Mouse (Mus musculus) right cerebral cortex, postnatal 25 days (tissue): ENCODE results near the gene Brpf3.
"Not testable (repeated sequence)": the region's sequence is repeated elsewhere in the genome, so short reads cannot be mapped to it uniquely, and the experiment has no call there.

Experiments used
- DNase-seq: peaks from one replicate; pipeline ENCODE4 v3.0.0; 2022

The Brpf3 gene

DNA sequence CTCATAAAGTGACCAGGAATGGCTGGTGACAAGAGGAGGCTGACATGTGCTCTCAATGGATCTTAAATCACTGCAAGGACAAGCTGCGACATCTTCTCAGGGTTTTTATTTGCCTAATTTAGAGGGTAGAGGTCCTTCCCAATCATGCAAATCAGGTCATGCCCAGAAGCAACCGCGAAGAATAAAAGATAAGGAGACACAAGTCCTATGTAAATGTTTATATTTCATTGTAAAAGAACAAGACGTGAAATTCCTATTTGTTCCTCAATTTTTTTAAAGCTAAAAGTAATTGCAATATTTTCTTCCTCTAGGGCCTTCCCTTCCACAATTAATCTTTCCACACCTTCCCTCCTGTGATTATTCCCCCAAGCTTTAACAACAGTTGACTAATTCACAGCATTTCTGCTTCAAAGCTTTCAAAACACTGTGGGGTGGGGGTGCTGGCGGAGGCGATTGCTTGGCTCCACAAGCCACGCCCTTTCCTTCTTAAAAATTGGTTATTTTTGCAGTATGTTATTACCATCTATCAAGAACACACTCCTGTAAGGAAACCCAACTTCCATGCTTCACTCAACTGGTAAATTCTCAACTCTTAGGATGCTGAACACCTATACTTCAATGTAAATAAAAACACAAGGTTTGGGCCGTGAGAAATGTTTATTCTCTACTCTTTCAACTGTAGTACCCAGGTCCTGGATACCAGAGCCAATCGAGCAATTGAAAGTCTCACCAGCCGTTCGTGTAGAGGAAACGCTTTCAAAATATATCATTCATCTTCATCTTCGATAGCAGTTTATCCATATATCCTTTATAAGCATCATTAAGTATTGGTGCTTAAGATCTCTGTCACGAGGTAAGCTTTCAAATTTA is 1.4 kb upstream of the Brpf3 start:
- DNase-seq, result no peak

DNA sequence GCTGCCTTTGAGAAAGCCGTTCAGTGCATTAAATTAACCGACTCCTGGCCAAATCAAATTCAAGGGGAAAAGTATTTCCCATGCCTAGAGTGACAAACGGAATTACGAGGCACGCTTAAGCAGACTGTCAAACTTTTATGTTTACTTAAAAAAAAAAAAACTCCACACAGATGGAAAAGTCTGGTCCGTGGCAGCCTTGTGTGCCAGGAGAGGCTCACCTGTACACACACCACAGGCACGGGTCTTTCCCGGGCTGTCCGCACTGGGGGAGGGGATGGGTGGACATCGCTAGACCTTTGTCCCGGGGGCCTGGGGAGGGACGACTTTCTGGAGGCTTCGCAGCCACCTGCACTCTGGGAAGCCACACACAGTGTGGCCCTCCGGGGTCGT is 614 bp upstream of the Brpf3 start:
- no peak for DNase-seq

DNA sequence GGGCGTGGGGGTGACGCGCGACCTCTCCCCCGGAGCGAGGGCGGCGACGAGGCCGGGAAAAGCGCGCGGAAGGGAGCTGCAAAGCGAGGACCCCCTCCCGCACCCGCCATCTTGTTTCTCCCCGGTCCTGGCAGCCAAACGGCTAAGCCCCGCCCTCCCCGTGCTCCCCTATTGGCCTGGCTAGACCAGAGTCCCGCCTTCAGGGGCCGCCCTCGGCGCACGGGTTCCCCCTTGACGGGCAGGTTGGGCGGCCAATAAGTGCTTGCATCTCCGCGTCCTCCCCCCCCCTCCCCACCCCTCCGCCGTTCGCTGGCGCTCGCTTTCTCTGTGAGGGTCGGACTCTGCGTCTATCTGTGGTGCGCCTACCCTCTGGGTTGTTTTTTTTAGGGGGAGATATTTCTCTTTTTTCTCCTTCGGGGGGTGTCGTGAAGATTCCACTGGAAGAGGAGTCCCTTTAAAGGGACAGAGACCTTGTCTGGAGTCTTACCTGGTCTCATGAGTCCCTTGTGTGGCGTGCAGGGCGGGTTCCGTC is 650 bp downstream of the Brpf3 start:
- DNase-seq, result peak; percentile 97

DNA sequence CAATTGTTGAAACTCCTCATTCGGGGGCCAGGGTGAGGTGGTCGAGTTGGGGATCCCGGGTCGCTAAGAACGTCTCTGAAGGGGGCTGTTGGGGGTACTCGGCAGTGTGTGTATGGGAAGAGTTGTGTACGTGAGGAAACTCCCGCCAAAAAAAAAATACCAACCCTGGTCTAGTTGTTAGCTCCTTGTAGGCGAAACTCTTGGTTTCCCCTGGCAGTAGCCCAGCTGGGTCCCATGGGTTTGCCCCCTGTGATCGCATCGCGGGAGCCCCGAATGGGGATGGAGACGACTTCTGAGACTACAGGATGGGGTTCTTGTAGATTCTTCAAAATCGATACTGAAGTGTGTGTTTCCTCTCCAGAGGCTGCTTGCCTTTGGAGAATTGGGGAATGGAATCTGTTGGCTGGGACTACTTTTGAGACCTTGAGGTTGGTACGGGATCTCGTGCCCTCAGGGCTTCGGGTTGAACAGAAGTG is 1.2 kb downstream of the Brpf3 start:
- no peak for DNase-seq

DNA sequence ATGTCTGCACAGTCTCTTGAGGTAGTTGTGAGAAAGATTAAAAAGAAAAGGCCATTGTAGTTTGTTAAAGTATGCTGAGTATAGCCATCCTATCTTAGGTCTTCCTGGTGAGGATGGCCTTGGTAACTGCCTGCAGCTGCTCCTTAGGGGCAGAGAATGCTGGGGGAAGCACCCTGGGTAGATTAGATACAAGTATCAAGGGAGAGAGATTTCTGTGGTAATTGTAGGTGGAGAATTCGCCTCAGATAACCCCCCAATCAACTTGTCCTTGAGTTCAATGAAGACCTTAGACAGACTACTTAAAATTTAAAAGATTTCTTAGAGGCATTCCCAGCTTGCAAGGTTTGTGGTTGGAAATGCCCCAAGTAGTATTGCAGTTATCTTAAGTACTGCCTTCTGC is 2.4 kb downstream of the Brpf3 start:
- DNase-seq, result no peak

DNA sequence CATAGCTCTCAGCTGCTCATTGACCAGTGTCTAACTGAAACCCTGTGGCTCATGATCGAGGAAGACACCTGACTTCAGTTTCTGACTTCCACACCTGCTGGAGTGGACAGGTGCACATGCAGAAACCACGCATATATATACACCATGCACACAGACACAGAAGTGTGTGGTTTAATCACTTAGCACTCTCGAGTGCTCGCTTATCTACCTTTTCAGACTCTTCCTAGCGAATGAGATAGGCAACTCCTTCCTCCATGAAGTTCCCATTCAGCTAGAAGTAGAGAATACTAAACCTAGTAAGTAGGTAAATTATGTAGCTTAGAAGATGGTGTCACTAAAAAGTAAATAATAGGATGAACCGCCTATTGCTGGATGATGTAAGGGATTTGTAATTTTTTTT is 4.1 kb downstream of the Brpf3 start:
- DNase-seq, result no peak

DNA sequence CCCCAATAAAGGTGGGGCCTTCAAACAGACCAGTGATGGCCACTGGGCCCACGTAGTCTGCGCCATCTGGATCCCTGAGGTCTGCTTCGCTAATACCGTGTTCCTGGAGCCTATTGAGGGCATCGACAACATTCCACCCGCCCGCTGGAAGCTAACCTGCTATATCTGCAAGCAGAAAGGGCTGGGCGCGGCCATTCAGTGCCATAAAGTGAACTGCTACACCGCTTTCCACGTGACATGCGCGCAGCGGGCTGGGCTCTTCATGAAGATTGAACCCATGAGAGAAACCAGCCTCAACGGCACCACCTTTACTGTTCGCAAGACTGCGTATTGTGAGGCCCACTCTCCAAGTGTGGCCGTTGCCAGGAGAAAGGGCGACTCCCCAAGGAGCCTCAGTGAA is 5.9 kb downstream of the Brpf3 start:
- no peak for DNase-seq

DNA sequence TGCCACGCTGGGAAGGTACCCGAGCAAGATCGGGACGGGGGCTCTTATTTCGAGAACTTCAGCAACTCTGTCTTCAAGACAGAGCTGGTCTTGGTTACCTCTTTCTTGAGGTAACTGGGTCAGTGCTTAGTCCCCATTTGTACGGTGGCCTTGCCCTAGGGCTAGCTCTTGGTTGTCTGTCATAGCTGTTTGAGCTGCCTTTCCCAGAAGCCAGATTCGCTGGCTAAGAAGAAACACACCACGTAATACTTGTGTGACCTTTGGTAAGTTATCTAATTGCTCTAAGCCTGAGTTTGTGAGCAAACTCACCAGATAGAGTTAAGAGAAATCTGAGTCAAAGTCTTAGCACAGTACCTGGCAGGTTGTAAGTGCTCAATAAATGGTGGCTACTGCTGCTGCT is 7.8 kb downstream of the Brpf3 start:
- no peak for DNase-seq

DNA sequence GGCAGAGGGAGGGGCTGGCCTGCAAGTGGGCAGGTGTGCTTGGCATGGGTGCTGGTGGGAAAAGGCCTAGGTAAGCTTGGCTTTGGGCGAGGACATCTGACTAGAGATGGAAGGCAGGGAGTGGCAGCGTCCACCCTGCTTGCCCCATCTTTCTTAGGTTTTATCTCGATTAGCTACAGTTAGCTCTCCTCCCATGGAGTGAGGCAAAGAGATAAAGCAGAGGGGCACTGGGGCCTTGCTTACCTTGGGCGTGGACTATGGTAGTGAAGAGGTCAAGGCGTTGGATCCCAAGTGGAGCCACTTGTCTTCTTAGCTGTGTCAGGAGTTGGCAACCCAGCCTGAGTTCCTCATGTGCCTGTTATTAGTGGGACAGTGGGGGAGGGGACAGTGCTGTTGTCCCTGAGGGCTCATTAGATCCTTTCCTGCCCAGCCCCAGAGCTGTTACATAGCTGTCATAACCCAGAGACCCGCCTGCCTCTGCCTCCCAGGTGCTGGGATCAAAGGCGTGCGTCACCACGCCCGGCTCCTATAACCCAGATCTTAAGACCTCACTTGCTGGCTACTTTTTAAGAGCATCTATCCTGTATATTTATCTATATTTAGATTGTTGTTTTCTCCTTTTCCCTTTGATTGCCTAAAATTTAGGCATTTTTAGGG is 8.4 kb downstream of the Brpf3 start:
- DNase-seq, result no peak

DNA sequence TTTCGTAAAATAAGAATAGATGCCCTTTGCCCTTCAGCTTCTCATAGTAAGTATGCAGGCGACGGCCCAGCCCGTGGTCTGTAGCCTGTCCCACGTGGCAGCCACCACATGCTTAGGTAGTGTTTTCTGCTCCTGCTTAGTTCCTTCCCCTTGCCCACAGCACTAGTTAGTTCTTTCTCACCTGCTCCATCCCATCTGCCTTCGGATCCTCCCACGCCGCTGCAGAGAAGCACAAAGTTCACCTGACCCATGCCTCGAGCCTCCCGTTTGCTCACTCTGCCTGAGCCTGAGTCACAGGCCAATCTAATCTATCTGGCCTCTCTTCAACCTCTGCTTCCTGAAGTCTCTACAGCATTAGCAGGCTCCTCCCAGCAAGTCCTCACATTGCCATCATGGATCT is 11.5 kb downstream of the Brpf3 start:
- DNase-seq, result no peak

DNA sequence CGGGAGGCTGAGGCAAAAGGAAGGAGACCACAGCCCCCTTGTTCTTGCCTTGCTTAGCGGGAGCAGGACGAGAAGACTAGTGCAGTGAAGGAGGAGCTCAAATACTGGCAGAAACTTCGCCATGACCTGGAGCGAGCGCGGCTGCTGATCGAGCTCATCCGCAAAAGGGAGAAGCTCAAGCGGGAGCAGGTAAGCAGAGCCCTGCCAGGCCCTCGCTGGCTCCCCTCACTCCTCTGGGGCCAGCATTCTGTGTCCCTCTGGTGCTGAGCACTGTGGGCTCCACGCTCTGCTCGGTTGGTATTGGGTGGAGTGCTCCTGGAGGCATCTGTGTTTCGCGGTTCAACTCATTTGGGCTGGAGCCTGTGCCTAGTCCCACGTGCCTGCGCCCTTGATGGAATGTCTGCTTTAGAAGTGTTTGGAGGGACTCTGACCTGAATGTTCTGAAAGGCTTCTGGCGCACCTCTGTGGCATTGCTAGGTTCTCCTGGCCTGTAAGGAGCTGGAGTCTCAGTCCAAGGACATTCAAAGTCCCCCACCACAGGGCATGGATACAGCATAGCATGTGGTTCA is 13.7 kb downstream of the Brpf3 start:
- DNase-seq, result no peak

DNA sequence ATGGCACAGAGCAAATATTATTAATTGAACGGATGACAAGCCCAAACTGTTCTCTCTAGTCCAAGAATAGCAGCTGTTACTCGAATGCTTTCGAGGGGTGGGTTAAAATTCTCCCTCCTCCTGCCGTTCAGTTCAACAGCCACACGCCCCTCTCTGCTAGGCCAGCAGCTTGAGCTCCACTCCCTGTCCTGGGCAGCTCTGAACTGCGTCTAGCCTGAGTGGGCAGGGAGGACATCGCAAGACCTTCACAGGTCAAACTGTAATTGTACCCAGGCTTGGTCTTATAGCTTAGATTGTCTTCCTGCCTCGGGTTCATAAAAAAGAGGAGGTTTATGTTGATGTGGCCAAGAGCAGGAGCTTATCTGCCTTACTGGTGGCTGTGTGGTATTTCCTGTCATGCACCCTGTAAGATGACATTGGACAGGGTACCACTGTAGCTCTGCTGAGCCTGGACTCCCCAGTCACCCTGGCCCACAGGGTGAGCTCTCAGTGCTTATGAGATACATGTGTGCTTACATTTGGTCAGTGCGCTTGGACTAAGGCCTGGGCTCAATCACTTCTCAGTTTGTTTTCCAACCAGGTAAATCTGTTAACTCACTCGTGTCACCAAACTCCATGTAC is 14.6 kb downstream of the Brpf3 start:
- DNase-seq, result no peak

DNA sequence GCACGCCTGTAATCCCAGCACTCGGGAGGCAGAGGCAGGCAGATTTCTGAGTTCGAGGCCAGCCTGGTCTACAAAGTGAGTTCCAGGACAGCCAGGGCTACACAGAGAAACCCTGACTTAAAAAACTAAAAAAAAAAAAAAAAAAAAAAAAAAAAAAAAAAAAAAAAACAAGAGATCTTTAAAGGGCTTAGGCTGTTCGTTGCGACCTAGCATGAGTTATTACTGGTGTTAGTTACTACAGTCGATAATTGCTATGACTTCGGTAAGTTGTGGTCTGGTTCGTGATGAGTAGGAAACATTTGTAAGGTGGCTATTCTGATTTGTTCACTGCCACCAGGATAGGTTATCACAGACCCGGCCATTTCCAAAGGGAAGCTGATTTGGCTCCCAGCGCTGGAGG is 15.4 kb downstream of the Brpf3 start:
- DNase-seq, result not testable (repeated sequence)

DNA sequence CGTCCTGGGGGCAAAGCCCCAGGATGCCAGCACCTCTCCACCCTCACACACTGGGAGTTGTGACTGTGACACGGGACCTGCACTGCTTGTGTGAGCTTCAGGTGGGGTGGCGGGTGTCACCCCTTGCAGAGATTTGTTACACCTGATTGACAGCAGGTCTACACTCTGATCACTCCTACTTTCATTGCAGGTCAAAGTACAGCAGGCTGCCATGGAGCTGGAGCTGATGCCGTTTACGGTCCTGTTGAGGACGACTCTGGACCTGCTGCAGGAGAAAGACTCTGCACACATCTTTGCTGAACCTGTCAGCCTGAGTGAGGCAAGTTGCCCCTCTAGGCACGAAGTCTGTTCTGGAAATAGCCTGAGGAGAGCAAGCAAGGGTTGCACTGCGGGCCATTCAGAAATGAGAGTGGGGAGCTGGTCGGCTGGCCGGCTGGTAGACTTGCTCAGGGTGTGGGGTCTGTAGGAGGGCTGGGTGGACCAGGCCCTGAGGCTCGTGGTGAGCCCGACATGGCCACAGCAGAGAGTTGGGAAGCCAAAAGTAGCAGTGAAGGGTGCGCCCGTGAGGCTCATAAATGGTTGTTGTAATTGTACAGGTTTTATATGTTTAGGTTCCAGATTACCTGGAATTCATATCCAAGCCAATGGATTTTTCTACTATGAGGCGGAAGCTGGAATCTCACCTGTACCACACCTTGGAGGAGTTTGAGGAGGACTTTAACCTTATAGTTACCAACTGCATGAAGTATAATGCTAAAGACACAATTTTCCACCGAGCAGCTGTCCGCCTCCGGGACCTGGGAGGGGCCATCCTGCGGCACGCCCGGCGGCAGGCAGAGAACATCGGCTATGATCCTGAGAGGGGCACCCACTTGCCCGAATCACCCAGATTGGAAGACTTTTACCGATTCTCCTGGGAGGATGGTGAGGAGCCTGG is 16.3 kb downstream of the Brpf3 start:
- no peak for DNase-seq

DNA sequence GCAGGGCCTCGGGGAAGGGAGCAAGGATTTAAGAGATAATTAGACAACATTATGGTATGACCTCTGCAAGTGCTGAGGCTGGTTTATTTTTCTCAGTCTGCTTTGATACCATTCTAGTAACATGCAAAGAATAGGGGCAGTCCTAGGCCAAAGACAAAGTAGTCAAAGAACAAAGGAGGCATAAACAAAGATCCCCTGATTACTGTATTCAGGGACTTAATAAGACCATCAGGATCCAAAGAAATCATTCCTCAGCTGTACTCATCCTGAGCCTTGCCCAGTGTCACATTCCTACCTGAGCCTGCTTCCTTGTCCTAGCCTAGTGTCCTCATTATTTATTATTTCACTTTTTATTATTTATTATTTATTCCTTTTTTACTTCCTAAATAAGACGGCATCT is 19.3 kb downstream of the Brpf3 start:
- DNase-seq, result no peak

DNA sequence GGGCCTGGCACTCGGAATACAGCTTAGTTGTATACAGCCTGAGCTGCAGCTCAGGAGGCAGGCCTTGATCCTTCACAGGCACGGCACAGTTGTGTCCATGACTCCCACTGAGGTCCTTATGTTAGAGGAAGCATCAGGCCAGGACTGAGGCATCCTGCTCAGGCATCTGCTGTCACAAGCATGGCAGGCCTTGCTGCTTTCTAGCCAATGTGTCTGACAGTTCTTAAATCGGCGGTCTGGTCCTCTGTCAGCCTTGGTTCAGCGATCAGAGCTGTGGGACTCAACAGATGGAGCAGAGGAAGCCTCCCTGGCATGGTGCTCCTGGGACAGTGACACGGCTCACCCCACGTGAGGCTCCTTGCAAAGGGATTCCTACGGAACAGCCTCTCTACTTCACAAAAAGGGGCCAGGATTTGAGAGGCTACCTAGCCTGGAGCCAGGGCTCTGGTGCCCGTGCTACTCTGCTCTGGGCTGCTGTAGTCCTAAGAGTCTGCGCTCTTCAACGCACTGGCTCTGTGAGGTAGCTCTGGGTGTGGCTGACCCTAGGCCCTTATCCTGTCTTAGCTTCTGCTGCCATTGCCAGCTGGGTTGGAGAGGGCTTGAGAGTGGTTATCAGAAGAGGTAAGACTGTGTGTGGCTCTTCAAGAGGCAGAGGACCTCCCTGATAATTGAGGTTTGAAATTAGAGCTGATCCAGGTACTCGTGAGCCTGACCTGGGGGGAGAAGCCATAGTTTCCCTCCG is 22.3 kb downstream of the Brpf3 start:
- DNase-seq, result no peak

DNA sequence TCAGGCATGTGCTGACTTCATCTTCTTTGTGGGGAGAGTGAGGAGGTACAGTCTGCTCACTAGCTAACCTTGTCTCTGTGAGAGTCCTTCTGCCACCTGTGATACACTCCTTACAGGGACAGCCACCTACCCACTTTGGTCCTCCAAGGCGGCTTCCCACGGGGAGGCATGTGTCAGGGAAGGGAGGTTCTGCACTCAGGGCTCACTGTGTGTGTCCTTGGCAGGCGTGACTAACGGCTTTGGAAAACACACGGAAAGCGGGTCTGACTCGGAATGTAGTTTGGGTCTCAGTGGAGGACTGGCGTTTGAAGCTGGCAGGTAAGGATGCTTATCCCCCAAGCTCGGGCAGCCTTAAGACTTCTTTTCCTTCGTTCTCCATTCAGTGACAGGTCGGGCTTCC is 22.9 kb downstream of the Brpf3 start:
- DNase-seq, result no peak

DNA sequence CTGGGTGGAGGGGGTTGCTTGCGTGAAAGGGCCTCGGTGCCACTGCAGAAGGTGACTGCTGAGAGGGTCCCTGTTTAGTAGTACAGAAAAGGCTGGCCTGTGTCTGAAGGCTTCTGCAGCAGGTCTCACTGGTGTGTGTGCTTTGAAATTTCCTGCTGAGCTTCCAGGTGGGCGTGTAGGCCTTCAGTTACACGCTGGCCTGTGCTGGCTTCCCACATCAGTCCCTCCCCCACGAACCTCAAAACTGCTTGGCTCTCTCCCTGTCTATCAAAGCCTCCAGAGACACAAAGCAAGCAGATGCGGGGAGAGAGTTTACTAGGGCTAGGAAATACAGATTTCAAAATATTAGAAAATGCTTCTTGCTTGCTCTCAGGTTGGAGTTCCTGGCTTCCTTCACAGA is 24.0 kb downstream of the Brpf3 start:
- DNase-seq, result peak; percentile 30

DNA sequence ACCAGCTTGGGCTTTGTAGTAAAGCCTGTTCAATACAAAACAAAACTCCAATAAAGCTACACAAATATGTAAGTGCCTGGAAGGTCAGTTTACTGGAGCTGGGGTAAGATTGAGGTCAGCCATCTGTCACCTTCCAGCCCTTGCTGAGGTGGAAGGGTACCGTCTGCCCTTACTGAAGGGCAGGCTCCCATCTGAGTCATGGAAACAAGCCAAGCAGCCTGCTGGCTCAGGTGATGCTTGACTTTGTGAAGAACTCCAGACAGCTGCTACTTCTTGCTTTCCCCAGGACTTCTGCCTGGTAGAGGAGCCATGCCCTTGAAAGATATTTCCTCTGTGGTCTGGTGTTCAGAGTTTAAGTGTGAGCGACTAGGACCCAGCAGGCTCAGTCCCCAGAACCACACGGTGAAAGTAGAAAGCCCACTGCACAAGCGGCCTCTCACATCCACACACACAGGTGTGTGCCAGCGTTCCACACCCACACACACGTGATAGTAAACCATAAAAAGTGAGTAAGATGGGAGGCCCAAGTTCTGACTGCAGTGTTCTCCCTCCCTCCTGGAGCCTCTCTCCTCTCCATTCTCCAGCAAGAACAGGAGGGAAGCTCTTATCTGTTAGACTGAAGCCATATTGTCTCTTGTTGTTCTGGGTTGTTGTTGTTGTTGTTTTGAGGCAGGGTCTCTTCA is 24.6 kb downstream of the Brpf3 start:
- no peak for DNase-seq

DNA sequence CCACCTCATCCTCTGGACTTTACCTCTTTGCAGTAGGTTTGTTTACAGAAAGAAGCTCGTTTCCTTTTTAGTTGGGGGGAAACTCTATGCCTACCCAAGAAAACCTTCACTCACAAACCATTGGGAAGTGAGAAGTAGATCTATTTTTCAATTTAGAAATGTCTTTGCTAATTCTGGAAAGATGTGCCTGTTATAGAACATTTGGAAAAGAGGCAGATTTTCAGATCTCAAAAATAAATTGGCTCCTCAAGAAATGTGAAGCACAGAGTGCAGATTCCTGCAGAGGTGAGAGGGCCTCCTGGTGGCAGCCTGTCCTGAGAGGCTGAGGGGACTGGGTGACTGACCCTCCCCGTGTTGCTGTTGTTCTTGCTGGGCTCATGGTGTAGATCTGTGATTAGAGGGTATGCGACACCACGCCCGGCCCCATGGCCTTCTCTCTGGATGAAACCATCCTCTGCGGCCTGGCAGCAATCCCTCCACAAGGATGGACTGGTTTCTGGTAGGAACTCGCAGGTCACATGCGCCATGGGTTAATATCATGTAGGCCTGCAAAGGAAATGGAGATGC is 26.9 kb downstream of the Brpf3 start:
- no peak for DNase-seq

DNA sequence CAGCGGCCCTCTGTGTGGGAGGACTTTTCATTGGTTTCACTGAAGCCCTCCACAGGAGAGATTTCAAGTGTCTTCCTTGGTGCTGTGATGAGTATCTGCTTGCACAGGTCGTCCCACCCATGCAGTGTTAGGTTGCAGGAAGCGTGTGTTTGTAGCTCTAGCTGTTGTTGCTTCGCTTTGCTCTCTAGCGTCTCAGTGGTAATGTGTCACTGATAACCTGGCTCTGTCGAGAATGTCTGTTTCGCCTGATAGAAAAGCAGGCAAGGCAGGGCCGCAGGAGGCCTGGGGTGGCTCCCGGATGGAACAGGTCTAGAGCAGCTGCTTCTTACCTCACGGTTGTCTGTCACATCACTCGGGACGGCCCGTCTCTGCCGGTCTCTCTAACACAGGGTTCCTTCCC is 28.2 kb downstream of the Brpf3 start:
- no peak for DNase-seq
